Mouse (Mus musculus): Measurements from ENCODE around the gene Gpr180. TPM values are rescaled to one million over a fixed set of nuclear protein-coding genes. Genes with fewer than 3 reads are reported as not detected.
A peak's percentile ranks its signal among the peaks of the same experiment; 100 is the strongest.

Gpr180 gene
- polyA plus RNA-seq, 2 experiments, result 5.8 to 9.9 TPM

GRCm38 (mm10) chr14:118124771-118125170 is 12.2 kb upstream of the Gpr180 start:
- H3K27ac ChIP-seq, result no peak overlapping the region
- TF ChIP-seq EP300 (IDR thresholded peaks at IDR 0.05; ENCODE audit: low read depth), result no peak
- TF ChIP-seq CTCF (IDR thresholded peaks at IDR 0.05; ENCODE audit: low read depth), result no peak
- no peak overlapping the region for H3K4me2 ChIP-seq (ENCODE audit: low read depth)
- ATAC-seq (ENCODE audit: insufficient read depth), result no peak
- no peaks in the 10 kb centered on the region for H3K4me1 ChIP-seq (replicated peaks; ENCODE audit: control insufficient read depth in 2 of 2, insufficient read depth in 2 of 2, low read length in 1 of 2)
- no peak overlapping the region for H3K4me3 ChIP-seq (ENCODE audit: insufficient read depth in 1 of 2, low read depth in 2 of 2, low read length in 2 of 2)
- no peak for DNase-seq (ENCODE audit: low read depth in 3 of 3, low spot score in 3 of 3)
- WGBS (ENCODE audit: insufficient replicate concordance), result 73% methylated on average over 4 of the region's 4 CpGs
- H3K27me3 ChIP-seq (ENCODE audit: control insufficient read depth, insufficient read depth, low read length), result no peaks in the 10 kb centered on the region
- no peak overlapping the region for H3K9ac ChIP-seq (replicated peaks)
- no peaks in the 10 kb centered on the region for H3K9me3 ChIP-seq (ENCODE audit: control insufficient read depth, low read length)
- H3K36me3 ChIP-seq (replicated peaks; ENCODE audit: control insufficient read depth, insufficient read depth, low read depth), result peaks cover 15% of the 10 kb centered on the region

DNA sequence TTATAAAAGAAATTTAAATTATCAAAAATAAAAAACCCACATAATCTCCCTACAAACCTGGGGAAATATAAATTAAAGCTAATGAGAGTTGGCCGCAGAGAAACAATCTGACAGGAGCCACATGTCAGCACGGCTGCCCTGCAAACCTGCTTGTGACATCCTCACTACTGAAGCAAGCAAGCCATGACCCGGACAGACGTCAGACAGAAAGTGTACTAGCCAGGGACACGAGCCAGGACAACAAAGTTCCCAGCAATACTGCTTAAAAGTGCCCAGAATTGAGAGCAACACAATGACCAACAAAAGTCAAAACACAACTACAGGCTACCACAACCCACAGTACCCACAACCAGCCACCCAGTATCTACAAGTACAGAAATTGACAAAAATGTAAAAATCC is 10.7 kb upstream of the Gpr180 start:
- 80% methylated on average over 5 of the region's 5 CpGs for WGBS (ENCODE audit: insufficient replicate concordance)
- TF ChIP-seq EP300 (IDR thresholded peaks at IDR 0.05; ENCODE audit: low read depth), result no peak
- TF ChIP-seq CTCF (IDR thresholded peaks at IDR 0.05; ENCODE audit: low read depth), result no peak
- Histone ChIP-seq H3K4me3 (ENCODE audit: insufficient read depth in 1 of 2, low read depth in 2 of 2, low read length in 2 of 2) (no peak overlapping the region), H3K9me3 (ENCODE audit: control insufficient read depth, low read length) (no peaks in the 10 kb centered on the region), H3K9ac (replicated peaks) (no peak overlapping the region), H3K4me2 (ENCODE audit: low read depth) (no peak overlapping the region), H3K4me1 (replicated peaks; ENCODE audit: control insufficient read depth in 2 of 2, insufficient read depth in 2 of 2, low read length in 1 of 2) (peaks cover 2 to 6% of the 10 kb centered on the region in 2 experiments), H3K27ac (no peak overlapping the region), H3K36me3 (replicated peaks; ENCODE audit: control insufficient read depth, insufficient read depth, low read depth) (peaks cover 8% of the 10 kb centered on the region), H3K27me3 (ENCODE audit: control insufficient read depth, insufficient read depth, low read length) (no peaks in the 10 kb centered on the region)
- ATAC-seq (ENCODE audit: insufficient read depth) (no peak), DNase-seq (ENCODE audit: low read depth in 3 of 3, low spot score in 3 of 3) (no peak)

DNA sequence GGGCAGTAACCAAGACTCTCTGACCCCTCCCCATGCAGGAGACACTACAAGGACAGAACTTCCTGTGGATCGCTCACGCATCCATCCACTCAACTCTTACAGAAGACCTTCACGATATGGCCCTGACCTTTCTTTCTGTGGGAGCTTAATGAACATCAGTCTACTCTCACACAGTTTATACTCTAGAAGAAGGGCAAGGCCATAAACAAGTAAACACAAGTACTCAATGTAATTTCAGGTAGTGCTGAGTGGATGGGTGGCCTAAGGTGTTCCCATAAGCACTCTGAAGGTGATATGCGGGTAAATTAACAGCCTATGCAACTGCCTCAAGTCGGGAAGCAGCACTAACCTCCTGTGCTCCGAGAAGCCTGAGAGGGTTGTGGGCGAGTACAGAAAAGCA is 5.5 kb upstream of the Gpr180 start:
- TF ChIP-seq CTCF (IDR thresholded peaks at IDR 0.05; ENCODE audit: low read depth) (no peak), EP300 (IDR thresholded peaks at IDR 0.05; ENCODE audit: low read depth) (no peak)
- peak overlapping the region; percentile 77 for H3K4me2 ChIP-seq (ENCODE audit: low read depth)
- no peaks in the 10 kb centered on the region for H3K9me3 ChIP-seq (ENCODE audit: control insufficient read depth, low read length)
- no peaks in the 10 kb centered on the region; the same call in 1 of the 2 replicates for H3K27me3 ChIP-seq (ENCODE audit: control insufficient read depth, insufficient read depth, low read length)
- WGBS (ENCODE audit: insufficient replicate concordance), result 68% methylated on average over 7 of the region's 7 CpGs
- no peak for ATAC-seq (ENCODE audit: insufficient read depth)
- H3K36me3 ChIP-seq (replicated peaks; ENCODE audit: control insufficient read depth, insufficient read depth, low read depth), result peaks cover 8% of the 10 kb centered on the region
- H3K4me3 ChIP-seq (ENCODE audit: insufficient read depth in 1 of 2, low read depth in 2 of 2, low read length in 2 of 2), result peak overlapping the region; percentile 74 to 87
- DNase-seq (ENCODE audit: low read depth in 3 of 3, low spot score in 3 of 3), result no peak
- H3K27ac ChIP-seq, result no peak overlapping the region
- peak overlapping the region; percentile 82 for H3K9ac ChIP-seq (replicated peaks)
- H3K4me1 ChIP-seq (replicated peaks; ENCODE audit: control insufficient read depth in 2 of 2, insufficient read depth in 2 of 2, low read length in 1 of 2), result peaks cover 17 to 21% of the 10 kb centered on the region in 2 experiments

GRCm38 (mm10) chr14:118131931-118132641 is 4.9 kb upstream of the Gpr180 start:
- peaks cover 20 to 22% of the 10 kb centered on the region in 2 experiments for H3K4me1 ChIP-seq (replicated peaks; ENCODE audit: control insufficient read depth in 2 of 2, insufficient read depth in 2 of 2, low read length in 1 of 2)
- H3K4me2 ChIP-seq (ENCODE audit: low read depth), result peak overlapping the region; percentile 77
- H3K27me3 ChIP-seq (ENCODE audit: control insufficient read depth, insufficient read depth, low read length), result no peaks in the 10 kb centered on the region; the same call in 1 of the 2 replicates
- peak overlapping the region; percentile 74 to 87 for H3K4me3 ChIP-seq (ENCODE audit: insufficient read depth in 1 of 2, low read depth in 2 of 2, low read length in 2 of 2)
- DNase-seq (ENCODE audit: low read depth in 3 of 3, low spot score in 3 of 3), result no peak
- TF ChIP-seq EP300 (IDR thresholded peaks at IDR 0.05; ENCODE audit: low read depth) (no peak), CTCF (IDR thresholded peaks at IDR 0.05; ENCODE audit: low read depth) (no peak)
- WGBS (ENCODE audit: insufficient replicate concordance), result 11% methylated on average over 21 of the region's 21 CpGs
- H3K27ac ChIP-seq, result no peak overlapping the region
- peak overlapping the region; percentile 82 for H3K9ac ChIP-seq (replicated peaks)
- ATAC-seq (ENCODE audit: insufficient read depth), result no peak
- peaks cover 8% of the 10 kb centered on the region for H3K36me3 ChIP-seq (replicated peaks; ENCODE audit: control insufficient read depth, insufficient read depth, low read depth)
- no peaks in the 10 kb centered on the region for H3K9me3 ChIP-seq (ENCODE audit: control insufficient read depth, low read length)

DNA sequence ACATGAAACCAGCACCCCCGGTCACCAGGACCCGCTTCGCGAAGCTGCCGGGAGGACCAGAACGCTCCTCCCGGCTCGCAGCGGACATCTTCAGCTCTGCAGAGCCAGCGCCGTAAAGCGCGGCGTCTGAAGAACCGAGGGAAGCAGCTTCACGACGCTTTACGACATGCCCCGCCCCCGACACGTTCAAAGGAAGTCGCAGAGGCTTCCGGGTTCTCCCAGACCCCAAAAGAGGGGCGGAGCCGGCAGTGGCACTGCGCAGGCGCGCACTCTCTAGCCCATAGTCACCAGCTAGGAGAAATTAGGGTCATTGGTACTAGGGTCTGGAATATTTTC is 4.3 kb upstream of the Gpr180 start, which contains the start of gene Tgds:
Gene Tgds (minus strand): TSS at position 114 of the 336 bp plus-strand sequence.
- H3K4me3 ChIP-seq (ENCODE audit: insufficient read depth in 1 of 2, low read depth in 2 of 2, low read length in 2 of 2), result peak within 1 kb of the TSS; percentile 74 to 87
- no peaks in the 10 kb centered on the region for H3K9me3 ChIP-seq (ENCODE audit: control insufficient read depth, low read length)
- ATAC-seq (ENCODE audit: insufficient read depth) (peak; percentile 71), DNase-seq (ENCODE audit: low read depth in 3 of 3, low spot score in 3 of 3) (peak; percentile 96 to 99 (median 99))
- H3K4me1 ChIP-seq (replicated peaks; ENCODE audit: control insufficient read depth in 2 of 2, insufficient read depth in 2 of 2, low read length in 1 of 2), result peaks cover 22 to 23% of the 10 kb centered on the region in 2 experiments
- peaks cover 3% of the 10 kb centered on the region for H3K36me3 ChIP-seq (replicated peaks; ENCODE audit: control insufficient read depth, insufficient read depth, low read depth)
- WGBS (ENCODE audit: insufficient replicate concordance), result under 1% methylated on average over 28 of the region's 28 CpGs
- H3K4me2 ChIP-seq (ENCODE audit: low read depth), result peak within 1 kb of the TSS; percentile 77
- no peaks in the 10 kb centered on the region; the same call in 1 of the 2 replicates for H3K27me3 ChIP-seq (ENCODE audit: control insufficient read depth, insufficient read depth, low read length)
- peak within 1 kb of the TSS; percentile 82 for H3K9ac ChIP-seq (replicated peaks)
- no peak within 1 kb of the TSS for H3K27ac ChIP-seq
- TF ChIP-seq CTCF (IDR thresholded peaks at IDR 0.05; ENCODE audit: low read depth), result no peak
- no peak for TF ChIP-seq EP300 (IDR thresholded peaks at IDR 0.05; ENCODE audit: low read depth)
